Mouse (Mus musculus) MEL (cell line): Measurements from ENCODE around the gene Fam208b. TPM values are rescaled to one million over a fixed set of nuclear protein-coding genes. Genes with fewer than 3 reads are reported as not detected.

Experiments
- DNase-seq: peaks from one replicate; pipeline ENCODE4 v3.0.0; 2011; ENCODE audit warnings: low read depth, low spot score
- H3K27ac ChIP-seq: 2 replicates; pipeline ENCODE4 v1.5.1; 2012; ENCODE audit warnings: low read depth, mild to moderate bottlenecking, control low read depth, low read length, moderate library complexity; ENCODE audit not compliant: control insufficient read depth
- H3K27me3 ChIP-seq, 2 experiments: fragments of 150-350 bp in 1 of 2; sonication (generic) in 1 of 2; 2 replicates each; pipeline ENCODE4 v1.6.1; 2012; ENCODE audit warnings: low read length in 2 of 2, mild to moderate bottlenecking in 2 of 2, improper control_type of control experiment in 1 of 2, moderate library complexity in 1 of 2; ENCODE audit not compliant: insufficient read depth in 2 of 2, control insufficient read depth in 1 of 2
- H3K36me3 ChIP-seq, 2 experiments: 2 replicates each; pipeline ENCODE4 v1.6.1; 2012 to 2014; ENCODE audit warnings: low read length in 2 of 2, improper control_type of control experiment in 1 of 2, inconsistent platforms in 1 of 2, mild to moderate bottlenecking in 1 of 2; ENCODE audit not compliant: insufficient read depth in 2 of 2, control insufficient read depth in 1 of 2
- H3K4me1 ChIP-seq, 2 experiments: fragments of 150-350 bp in 1 of 2; sonication (generic) in 1 of 2; 2 replicates each; pipeline ENCODE4 v1.6.1; 2012; ENCODE audit warnings: low read length in 2 of 2, improper control_type of control experiment in 1 of 2, mild to moderate bottlenecking in 1 of 2; ENCODE audit not compliant: insufficient read depth in 2 of 2, control insufficient read depth in 1 of 2
- H3K4me3 ChIP-seq, 2 experiments: fragments of 150-350 bp in 1 of 2; sonication (generic) in 1 of 2; 2 replicates each; pipeline ENCODE4 v1.5.1; 2012; ENCODE audit warnings: low read depth in 2 of 2, low read length in 2 of 2, mild to moderate bottlenecking in 2 of 2, moderate library complexity in 2 of 2, control low read depth in 1 of 2, improper control_type of control experiment in 1 of 2; ENCODE audit not compliant: control insufficient read depth in 1 of 2, insufficient read depth in 1 of 2
- H3K79me2 ChIP-seq: 2 replicates; pipeline ENCODE4 v1.6.1; 2012; ENCODE audit warnings: mild to moderate bottlenecking, low read length, moderate library complexity; ENCODE audit not compliant: control insufficient read depth, poor library complexity, insufficient read depth
- H3K9ac ChIP-seq: 2 replicates; pipeline ENCODE4 v1.6.1; 2012; ENCODE audit warnings: low read depth, mild to moderate bottlenecking, control low read depth, low read length, moderate library complexity; ENCODE audit not compliant: control insufficient read depth, poor library complexity, severe bottlenecking
- H3K9me3 ChIP-seq: fragments of 150-350 bp; sonication (generic); replicated peaks from 2 replicates; pipeline ENCODE4 v1.6.1; 2012; ENCODE audit warnings: mild to moderate bottlenecking, low read length, improper control_type of control experiment, moderate library complexity; ENCODE audit not compliant: insufficient read depth
- CHD2 ChIP-seq: IDR thresholded peaks from 2 replicates; pipeline ENCODE4 v1.6.1; 2011; ENCODE audit warnings: low read length, improper control_type of control experiment
- CTCF ChIP-seq, 3 experiments: IDR thresholded peaks in 2 of 3; conservative IDR thresholded peaks in 1 of 3; 2 replicates each; pipeline ENCODE4 v1.5.1; 2011 to 2012; ENCODE audit warnings: low read length in 3 of 3, low read depth in 2 of 3, mild to moderate bottlenecking in 2 of 3, improper control_type of control experiment in 1 of 3, inconsistent platforms in 1 of 3, mixed read lengths in 1 of 3, moderate library complexity in 1 of 3; ENCODE audit not compliant: control insufficient read depth in 1 of 3, insufficient read depth in 1 of 3, poor library complexity in 1 of 3, severe bottlenecking in 1 of 3
- ETS1 ChIP-seq: IDR thresholded peaks from 2 replicates; pipeline ENCODE4 v1.6.1; 2012; ENCODE audit warnings: low read depth, mild to moderate bottlenecking, inconsistent platforms, low read length, improper control_type of control experiment, moderate library complexity
- GABPA ChIP-seq: IDR thresholded peaks from 2 replicates; pipeline ENCODE4 v1.6.1; 2012; ENCODE audit warnings: low read depth, mild to moderate bottlenecking, inconsistent platforms, low read length, improper control_type of control experiment, moderate library complexity
- GATA1 ChIP-seq: IDR thresholded peaks from 2 replicates; pipeline ENCODE4 v1.6.1; 2011; ENCODE audit warnings: low read depth, low read length, improper control_type of control experiment
- JUND ChIP-seq: IDR thresholded peaks from 2 replicates; pipeline ENCODE4 v1.6.1; 2011; ENCODE audit warnings: low read depth, mild to moderate bottlenecking, improper control_type of control experiment, low read length
- MAFK ChIP-seq: IDR thresholded peaks from 2 replicates; pipeline ENCODE4 v1.6.1; 2011; ENCODE audit warnings: low read depth, mild to moderate bottlenecking, low read length, improper control_type of control experiment, borderline replicate concordance
- MAX ChIP-seq: IDR thresholded peaks from 2 replicates; pipeline ENCODE4 v1.6.1; 2011; ENCODE audit warnings: low read length, improper control_type of control experiment
- MAZ ChIP-seq: IDR thresholded peaks from 2 replicates; pipeline ENCODE4 v1.6.1; 2012; ENCODE audit warnings: low read depth, mild to moderate bottlenecking, inconsistent platforms, low read length, improper control_type of control experiment
- MEF2A ChIP-seq: IDR thresholded peaks from 2 replicates; pipeline ENCODE4 v1.6.1; 2014; ENCODE audit warnings: low read depth, mild to moderate bottlenecking, inconsistent platforms, low read length, improper control_type of control experiment; ENCODE audit not compliant: poor library complexity, insufficient replicate concordance, severe bottlenecking; ENCODE audit errors: extremely low read depth
- MXI1 ChIP-seq: IDR thresholded peaks from 2 replicates; pipeline ENCODE4 v1.6.1; 2011; ENCODE audit warnings: mild to moderate bottlenecking, low read depth, low read length, improper control_type of control experiment
- NELFE ChIP-seq: IDR thresholded peaks from 2 replicates; pipeline ENCODE4 v1.6.1; 2011; ENCODE audit warnings: low read depth, low read length, improper control_type of control experiment
- NRF1 ChIP-seq: IDR thresholded peaks from 2 replicates; pipeline ENCODE4 v1.6.1; 2014; ENCODE audit warnings: low read depth, mild to moderate bottlenecking, inconsistent platforms, low read length, improper control_type of control experiment, moderate library complexity; ENCODE audit not compliant: poor library complexity, insufficient read depth, severe bottlenecking
- POLR2AphosphoS5 ChIP-seq: IDR thresholded peaks from 2 replicates; pipeline ENCODE4 v1.6.1; 2012; ENCODE audit warnings: low read depth, borderline replicate concordance, mild to moderate bottlenecking, inconsistent platforms, low read length, moderate library complexity, mixed read lengths
- RCOR1 ChIP-seq: IDR thresholded peaks from 2 replicates; pipeline ENCODE4 v1.6.1; 2012; ENCODE audit warnings: low read depth, mild to moderate bottlenecking, inconsistent platforms, low read length, improper control_type of control experiment
- SMC3 ChIP-seq: IDR thresholded peaks from 2 replicates; pipeline ENCODE4 v1.6.1; 2011; ENCODE audit warnings: low read depth, low read length, improper control_type of control experiment
- TBP ChIP-seq: IDR thresholded peaks from 2 replicates; pipeline ENCODE4 v1.8.0; 2011; ENCODE audit warnings: low read depth, low read length, improper control_type of control experiment
- UBTF ChIP-seq: IDR thresholded peaks from 2 replicates; pipeline ENCODE4 v1.6.1; 2012; ENCODE audit warnings: low read depth, mild to moderate bottlenecking, inconsistent platforms, low read length, improper control_type of control experiment, moderate library complexity, borderline replicate concordance; ENCODE audit not compliant: insufficient read depth
- USF1 ChIP-seq: IDR thresholded peaks from 2 replicates; pipeline ENCODE4 v1.6.1; 2014; ENCODE audit warnings: low read depth, mild to moderate bottlenecking, inconsistent platforms, low read length, improper control_type of control experiment, moderate library complexity
- ZC3H11A ChIP-seq: IDR thresholded peaks from 2 replicates; pipeline ENCODE4 v1.6.1; 2012; ENCODE audit warnings: low read depth, mild to moderate bottlenecking, inconsistent platforms, low read length, improper control_type of control experiment
- ZKSCAN1 ChIP-seq: IDR thresholded peaks from 2 replicates; pipeline ENCODE4 v1.6.1; 2012; ENCODE audit warnings: low read depth, mild to moderate bottlenecking, inconsistent platforms, low read length, improper control_type of control experiment, moderate library complexity
- polyA plus RNA-seq, 2 experiments: library from polyadenylated mRNA; stranded (reverse) in 1 of 2; unstranded in 1 of 2; fragments of >175 nt in 1 of 2; fragments of >200 nt in 1 of 2; gene quantifications; 2 replicates each; pipeline versions ENCODE4 v1.2.1 to v1.2.4; 2012; ENCODE audit warnings: low replicate concordance in 2 of 2, low read depth in 1 of 2; ENCODE audit not compliant: insufficient read length in 2 of 2, insufficient read depth in 1 of 2, missing spikeins in 1 of 2
- total RNA-seq: library from RNA; depleted of rRNA; stranded (reverse); fragments of 300-350 nt; gene quantifications from 2 replicates; pipeline ENCODE4 v1.2.3, GENCODE M21; 2012

Fam208b gene
- total and polyA plus RNA-seq, 3 experiments: 23.5 to 183 (median 28.3) TPM

- no peaks in the 10 kb centered on the region for H3K9me3 ChIP-seq
- no peaks in the 10 kb centered on the region for H3K27me3 ChIP-seq
- H3K79me2 ChIP-seq: no peaks in the 10 kb centered on the region
- no peak for TF ChIP-seq CTCF (IDR thresholded peaks at IDR 0.05 in 2 of 3, conservative IDR thresholded peaks at IDR 0.05 in 1 of 3; ENCODE audit: control insufficient read depth in 1 of 3, insufficient read depth in 1 of 3, low read depth in 2 of 3, low read length in 3 of 3, poor library complexity in 1 of 3, severe bottlenecking in 1 of 3)
- no peak for TF ChIP-seq NRF1
- TF ChIP-seq CHD2: no peak
- TF ChIP-seq MXI1: no peak
- no peak for TF ChIP-seq MEF2A
- no peak for TF ChIP-seq ZKSCAN1
- TF ChIP-seq MAX: no peak
- no peak for TF ChIP-seq ZC3H11A
- TF ChIP-seq JUND: no peak
- TF ChIP-seq GABPA: no peak
- TF ChIP-seq POLR2AphosphoS5: no peak
- no peak for TF ChIP-seq ETS1
- TF ChIP-seq MAFK: no peak
- TF ChIP-seq MAZ: no peak
- no peak for TF ChIP-seq NELFE
- TF ChIP-seq GATA1: no peak
- TF ChIP-seq RCOR1: no peak
- TF ChIP-seq TBP: no peak
- TF ChIP-seq UBTF: no peak
- H3K4me3 ChIP-seq: no peak overlapping the region
- H3K36me3 ChIP-seq: peaks cover 0 to 63% of the 10 kb centered on the region in 2 experiments; a peak in 2 of 4 replicates
- DNase-seq: no peak
- no peaks in the 10 kb centered on the region for H3K4me1 ChIP-seq
- H3K27ac ChIP-seq: no peak overlapping the region
- no peak overlapping the region for H3K9ac ChIP-seq
Observed at GRCm38 (mm10) chr13:3563953-3564352, 47.0 kb downstream of the Fam208b start.

DNA sequence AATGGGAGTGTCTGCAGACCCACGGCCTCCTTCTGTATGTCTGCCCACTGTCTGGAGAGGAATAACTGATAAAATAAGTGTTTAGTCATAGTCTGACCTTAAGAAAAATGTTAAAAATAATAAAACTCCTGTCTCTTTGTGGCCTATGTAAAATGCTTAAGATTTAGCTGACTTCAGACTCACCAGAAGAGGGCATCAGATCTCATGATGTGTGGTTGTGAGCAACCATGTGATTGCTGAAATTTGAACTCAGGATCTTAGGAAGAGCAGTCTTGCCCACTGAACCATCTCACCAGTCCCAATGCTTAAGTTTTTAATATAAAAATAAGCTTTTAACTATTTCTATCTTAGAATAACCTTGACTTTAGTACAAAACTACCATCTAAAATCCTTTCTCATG lies 47.8 kb downstream of the Fam208b start:
- Histone ChIP-seq H3K9ac (no peak overlapping the region), H3K4me3 (no peak overlapping the region), H3K79me2 (no peaks in the 10 kb centered on the region), H3K4me1 (no peaks in the 10 kb centered on the region), H3K9me3 (no peaks in the 10 kb centered on the region), H3K36me3 (peaks cover 0 to 61% of the 10 kb centered on the region in 2 experiments; a peak in 3 of 4 replicates), H3K27ac (no peak overlapping the region), H3K27me3 (no peaks in the 10 kb centered on the region)
- peak; percentile 6; the same call in 1 of the 2 replicates for TF ChIP-seq ZC3H11A
- no peak for TF ChIP-seq MAZ
- 0 out of 2 replicates have a peak, but pooled peaks have one; percentile 30 for TF ChIP-seq USF1
- TF ChIP-seq SMC3: peak; percentile 26; the same call in 1 of the 2 replicates
- peak in 1 of 3 experiments; percentile 35; a peak in 2 of 6 replicates for TF ChIP-seq CTCF (IDR thresholded peaks at IDR 0.05 in 2 of 3, conservative IDR thresholded peaks at IDR 0.05 in 1 of 3; ENCODE audit: control insufficient read depth in 1 of 3, insufficient read depth in 1 of 3, low read depth in 2 of 3, low read length in 3 of 3, poor library complexity in 1 of 3, severe bottlenecking in 1 of 3)
- peak; percentile 54 for DNase-seq
